Mouse (Mus musculus) kidney, postnatal 25 days (tissue): Measurements from ENCODE around the gene Ilf3.
"Not testable (repeated sequence)": the region's sequence is repeated elsewhere in the genome, so short reads cannot be mapped to it uniquely, and the experiment has no call there.

ENCODE experiments used
- DNase-seq, 2 experiments: peaks; one replicate each; pipeline ENCODE4 v3.0.0; 2021; ENCODE audit warnings: mixed read lengths in 2 of 2

Ilf3 gene

GRCm38 (mm10) chr9:21367357-21368111 lies at the start of gene Ilf3:
Gene Ilf3 (plus strand): TSS chr9:21367871.
- peak; percentile 100 for DNase-seq

GRCm38 (mm10) chr9:21318792-21319191 lies 48.9 kb upstream of the Ilf3 start:
- DNase-seq = no peak

- no peak for DNase-seq
Measured at GRCm38 (mm10) chr9:21319503-21319902, 48.2 kb upstream of the Ilf3 start.

- no peak for DNase-seq
Measured at GRCm38 (mm10) chr9:21320280-21320618, 47.4 kb upstream of the Ilf3 start.

- DNase-seq = peak; percentile 84 to 87
Measured at GRCm38 (mm10) chr9:21320619-21321512, 46.8 kb upstream of the Ilf3 start, which contains the start of gene Slc44a2. Gene Slc44a2 (plus strand): TSS chr9:21320698.

GRCm38 (mm10) chr9:21321513-21321835 lies 46.2 kb upstream of the Ilf3 start:
- DNase-seq = peak; percentile 49 to 59

- no peak for DNase-seq
Measured at GRCm38 (mm10) chr9:21322211-21322916, 45.3 kb upstream of the Ilf3 start.

- DNase-seq = not testable (repeated sequence)
Measured at GRCm38 (mm10) chr9:21322917-21323297, 44.8 kb upstream of the Ilf3 start.

- DNase-seq = peak; percentile 38 to 72
Measured at GRCm38 (mm10) chr9:21324269-21324668, 43.4 kb upstream of the Ilf3 start.

GRCm38 (mm10) chr9:21327569-21327968 lies 40.1 kb upstream of the Ilf3 start:
- DNase-seq = no peak

- no peak for DNase-seq
Measured at GRCm38 (mm10) chr9:21328041-21328440, 39.6 kb upstream of the Ilf3 start.

GRCm38 (mm10) chr9:21329041-21329440 lies 38.6 kb upstream of the Ilf3 start:
- DNase-seq = no peak

- no peak for DNase-seq
Measured at GRCm38 (mm10) chr9:21329699-21330289, 37.9 kb upstream of the Ilf3 start.

GRCm38 (mm10) chr9:21331365-21332140 lies 36.1 kb upstream of the Ilf3 start:
- DNase-seq = no peak

GRCm38 (mm10) chr9:21332161-21333061 lies 35.3 kb upstream of the Ilf3 start:
- DNase-seq = no peak

- DNase-seq = no peak
Measured at GRCm38 (mm10) chr9:21333523-21333922, 34.1 kb upstream of the Ilf3 start.

GRCm38 (mm10) chr9:21334747-21335146 lies 32.9 kb upstream of the Ilf3 start:
- no peak for DNase-seq

GRCm38 (mm10) chr9:21335391-21335790 lies 32.3 kb upstream of the Ilf3 start:
- DNase-seq = no peak

GRCm38 (mm10) chr9:21336491-21336890 lies 31.2 kb upstream of the Ilf3 start:
- DNase-seq = no peak

- peak; percentile 63 to 87 for DNase-seq
Measured at GRCm38 (mm10) chr9:21337652-21338051, 30.0 kb upstream of the Ilf3 start.

- DNase-seq = peak in 1 of 2 experiments; percentile 3
Measured at GRCm38 (mm10) chr9:21340411-21340810, 27.3 kb upstream of the Ilf3 start.
